Mouse (Mus musculus) cerebellum, postnatal 10 days (tissue): ENCODE measurements around the gene Apobec1.
"Not testable (repeated sequence)": the region's sequence is repeated elsewhere in the genome, so short reads cannot be mapped to it uniquely, and the experiment has no call there.

Experiments
- DNase-seq, 2 experiments: peaks; one replicate each; pipeline ENCODE4 v3.0.0; 2021; ENCODE audit warnings: mixed read lengths in 2 of 2

The Apobec1 gene

GRCm38 (mm10) chr6:122556959-122557561 is 45.2 kb downstream of the Apobec1 start:
- DNase-seq, result peak; percentile 83 to 88

- no peak for DNase-seq
Measured at GRCm38 (mm10) chr6:122555266-122555665, 47.0 kb downstream of the Apobec1 start.

GRCm38 (mm10) chr6:122554102-122554501 is 48.1 kb downstream of the Apobec1 start:
- DNase-seq, result no peak

GRCm38 (mm10) chr6:122553606-122554005 is 48.6 kb downstream of the Apobec1 start, which contains the start of gene Aicda:
TSS of gene Aicda (plus strand) at chr6:122553801.
- no peak for DNase-seq

- no peak for DNase-seq
Measured at GRCm38 (mm10) chr6:122545948-122546347, 56.3 kb downstream of the Apobec1 start.

- no peak for DNase-seq
Measured at GRCm38 (mm10) chr6:122545289-122545882, 56.9 kb downstream of the Apobec1 start.

- DNase-seq, result no peak
Measured at GRCm38 (mm10) chr6:122544672-122545071, 57.6 kb downstream of the Apobec1 start.

GRCm38 (mm10) chr6:122543574-122543973 is 58.7 kb downstream of the Apobec1 start:
- no peak for DNase-seq

GRCm38 (mm10) chr6:122542459-122542858 is 59.8 kb downstream of the Apobec1 start:
- not testable (repeated sequence) for DNase-seq

- DNase-seq, result no peak
Measured at GRCm38 (mm10) chr6:122539564-122539963, 62.7 kb downstream of the Apobec1 start.

- no peak for DNase-seq
Measured at GRCm38 (mm10) chr6:122534032-122534431, 68.2 kb downstream of the Apobec1 start.

GRCm38 (mm10) chr6:122532883-122533302 is 69.4 kb downstream of the Apobec1 start:
- DNase-seq, result peak; percentile 29 to 34

GRCm38 (mm10) chr6:122531466-122532174 is 70.6 kb downstream of the Apobec1 start:
- no peak for DNase-seq

- DNase-seq, result no peak
Measured at GRCm38 (mm10) chr6:122528136-122528535, 74.1 kb downstream of the Apobec1 start.
